Mouse (Mus musculus) urinary bladder, postnatal 4 days (tissue): ENCODE measurements around the gene Nyap2.

Source experiments
- DNase-seq, 2 experiments: peaks; one replicate each; pipeline ENCODE4 v3.0.0; 2021 to 2022; ENCODE audit warnings: low spot score in 2 of 2

Nyap2 gene

DNA sequence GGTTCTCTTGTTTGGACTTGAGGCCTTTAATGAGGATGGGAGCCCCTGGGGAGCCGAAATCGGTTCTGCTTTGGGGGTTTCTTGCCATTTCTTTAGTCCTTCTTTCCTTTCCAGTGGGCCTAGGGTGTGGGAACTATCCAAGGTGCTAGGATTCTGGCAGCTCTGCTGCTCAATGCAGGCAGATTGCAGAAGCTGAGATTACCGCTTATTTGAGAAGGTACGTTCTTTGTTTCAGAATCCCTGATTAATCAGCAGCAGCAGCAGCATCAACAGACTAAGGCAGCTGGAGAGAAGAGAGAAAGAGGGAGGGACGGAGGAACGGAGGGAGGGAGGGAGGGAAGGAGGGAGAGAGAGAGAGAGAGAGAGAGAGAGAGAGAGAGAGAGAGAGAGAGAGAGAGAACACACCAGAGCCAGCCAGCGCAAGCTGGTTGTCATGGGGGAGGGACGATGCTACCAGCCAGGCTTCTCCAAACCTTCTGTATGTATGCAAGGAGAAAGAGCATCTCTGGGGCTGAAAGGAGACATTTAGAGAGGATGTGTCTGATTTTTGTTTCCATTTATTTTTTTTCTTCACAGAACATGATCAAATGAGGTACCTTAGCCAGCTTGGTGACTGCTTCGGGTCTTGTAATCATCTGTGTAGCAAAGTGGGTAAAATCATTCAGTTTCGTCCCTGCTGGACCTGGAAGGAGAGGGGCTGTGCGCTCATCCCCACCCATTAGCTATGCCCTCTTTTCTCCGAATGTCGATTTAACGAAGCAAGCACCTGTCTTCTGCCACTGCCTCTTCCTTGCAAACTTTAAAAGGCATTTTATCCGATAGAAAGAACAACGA, at the start of gene Nyap2:
TSS of gene Nyap2 (plus strand) at position 120 of the 834 bp plus-strand sequence.
- DNase-seq = no peak

- no peak for DNase-seq
Observed at GRCm38 (mm10) chr1:81042907-81043868, 33.6 kb upstream of the Nyap2 start.

DNA sequence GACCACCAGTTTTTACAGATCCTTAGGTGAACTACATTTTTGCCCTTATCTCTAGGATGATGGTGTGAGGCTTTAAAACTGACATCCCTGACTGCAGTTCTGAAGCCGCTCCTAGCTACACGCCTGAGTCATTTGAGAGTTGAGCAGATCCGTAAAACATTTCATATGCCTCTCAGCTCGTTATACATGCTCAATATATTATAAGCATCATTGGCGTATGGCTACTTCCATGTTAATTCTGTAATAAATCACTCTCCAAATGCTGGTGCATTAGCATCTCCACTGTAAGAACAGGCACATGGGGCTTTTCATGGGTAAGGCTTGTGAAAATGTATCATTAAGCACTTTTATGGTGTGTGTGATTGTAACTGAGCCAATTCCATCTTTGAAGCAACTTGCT, 18.4 kb upstream of the Nyap2 start:
- DNase-seq = no peak

DNA sequence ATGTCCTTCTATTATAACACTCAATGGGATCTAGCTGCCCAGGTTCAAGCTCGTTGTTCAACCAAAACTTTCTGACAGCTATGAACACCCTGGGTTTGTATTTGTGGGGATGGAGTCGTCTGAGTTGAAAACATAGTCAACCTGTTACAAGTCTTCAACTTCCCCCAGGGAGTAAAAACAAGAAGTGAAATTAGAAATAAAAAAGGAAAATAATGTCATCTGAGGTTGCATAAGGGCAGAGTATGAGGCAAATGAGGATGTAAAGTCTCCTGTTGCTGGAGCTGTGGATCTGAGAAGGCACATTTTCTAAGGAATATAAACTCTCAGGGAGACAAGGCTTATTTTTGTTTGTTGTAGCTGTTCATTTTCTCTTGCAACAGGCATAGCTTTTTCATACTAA, 17.9 kb upstream of the Nyap2 start:
- no peak for DNase-seq

GRCm38 (mm10) chr1:81062811-81063210, 13.9 kb upstream of the Nyap2 start:
- no peak for DNase-seq

GRCm38 (mm10) chr1:81076259-81076658, 491 bp upstream of the Nyap2 start:
- DNase-seq = no peak

- no peak for DNase-seq
Observed at GRCm38 (mm10) chr1:81077665-81078314, 1.0 kb downstream of the Nyap2 start.

DNA sequence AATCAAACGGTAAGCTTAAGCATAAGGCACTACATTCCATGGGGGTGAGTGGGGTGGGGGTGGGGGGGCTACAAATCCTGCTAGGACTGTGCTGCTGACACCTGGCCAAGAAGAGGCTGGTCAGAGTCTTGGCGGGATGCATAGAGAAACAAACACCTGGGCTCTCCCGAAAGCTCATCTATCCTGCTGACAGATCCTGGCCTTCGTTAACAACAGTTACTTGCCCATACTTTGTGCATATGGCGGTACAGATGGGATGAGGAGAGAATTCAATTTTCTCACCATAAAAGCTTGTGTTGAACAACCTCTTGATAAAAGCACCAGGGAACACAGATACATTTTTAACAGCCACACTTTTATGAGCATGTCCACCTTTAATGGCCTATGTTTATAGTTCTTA, 10.7 kb downstream of the Nyap2 start:
- DNase-seq = no peak

DNA sequence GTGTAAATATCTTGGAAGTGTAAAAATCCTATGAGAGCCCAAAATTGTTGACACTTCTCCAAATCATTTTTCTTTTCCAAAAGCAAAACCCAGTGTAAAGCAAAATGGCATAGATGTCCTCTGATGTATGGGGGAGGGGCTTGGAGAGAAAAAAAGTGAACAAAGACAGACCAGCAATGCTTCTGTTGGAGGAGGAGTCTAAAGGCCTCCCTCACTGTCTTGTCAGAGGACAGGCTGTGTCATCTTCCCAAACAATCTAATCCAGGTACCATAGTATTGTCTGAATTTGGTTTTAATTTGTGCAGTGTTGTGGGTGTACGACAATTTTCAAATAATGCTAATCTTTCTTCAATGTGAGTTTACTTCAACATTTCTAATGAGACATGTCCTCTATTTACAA, 13.7 kb downstream of the Nyap2 start:
- no peak for DNase-seq

- no peak for DNase-seq
Observed at GRCm38 (mm10) chr1:81090979-81091378, 14.2 kb downstream of the Nyap2 start.

DNA sequence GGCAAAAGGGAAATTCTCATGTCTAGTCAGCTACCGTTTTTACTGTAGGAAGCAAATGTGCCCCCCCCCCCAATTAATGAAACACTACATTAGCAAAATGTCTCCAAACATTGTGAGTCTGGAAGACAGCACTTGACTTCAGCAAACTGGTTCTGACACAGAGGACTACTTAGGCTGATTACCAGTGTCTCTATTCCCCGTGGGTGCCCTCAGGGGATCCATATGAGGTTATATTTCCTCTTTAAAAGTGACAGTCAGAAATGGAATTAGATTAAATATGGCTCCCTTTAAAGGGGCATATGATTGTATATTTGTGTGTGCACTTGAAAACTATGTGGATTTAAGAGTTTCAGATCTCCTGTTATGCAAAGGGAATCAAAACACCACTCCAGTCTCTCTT, 15.3 kb downstream of the Nyap2 start:
- no peak for DNase-seq

DNA sequence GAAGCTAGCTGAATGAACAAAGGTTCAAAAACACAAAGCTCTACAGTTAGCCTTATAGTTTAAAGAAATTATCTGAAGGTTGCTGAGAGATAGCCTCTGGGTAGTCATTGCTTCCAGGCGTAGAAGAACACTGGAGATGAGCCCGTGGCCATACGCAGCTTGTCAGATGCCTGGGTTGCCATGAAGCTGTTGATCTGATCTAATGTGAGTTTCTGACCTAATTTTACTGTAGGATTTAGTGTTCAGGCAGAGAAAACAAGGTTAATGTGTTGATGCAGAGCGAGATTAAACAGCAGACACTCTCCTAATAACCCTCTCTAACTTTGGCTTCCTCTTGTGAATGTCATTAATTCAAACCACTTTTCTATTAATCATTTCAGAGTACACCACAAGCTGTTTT, 16.1 kb downstream of the Nyap2 start:
- DNase-seq = no peak

GRCm38 (mm10) chr1:81098950-81099349, 22.2 kb downstream of the Nyap2 start:
- DNase-seq = no peak

- DNase-seq = no peak
Observed at GRCm38 (mm10) chr1:81101749-81102148, 25.0 kb downstream of the Nyap2 start.

- DNase-seq = no peak
Observed at GRCm38 (mm10) chr1:81119732-81120131, 43.0 kb downstream of the Nyap2 start.

- DNase-seq = no peak
Observed at GRCm38 (mm10) chr1:81132007-81132712, 55.4 kb downstream of the Nyap2 start.

DNA sequence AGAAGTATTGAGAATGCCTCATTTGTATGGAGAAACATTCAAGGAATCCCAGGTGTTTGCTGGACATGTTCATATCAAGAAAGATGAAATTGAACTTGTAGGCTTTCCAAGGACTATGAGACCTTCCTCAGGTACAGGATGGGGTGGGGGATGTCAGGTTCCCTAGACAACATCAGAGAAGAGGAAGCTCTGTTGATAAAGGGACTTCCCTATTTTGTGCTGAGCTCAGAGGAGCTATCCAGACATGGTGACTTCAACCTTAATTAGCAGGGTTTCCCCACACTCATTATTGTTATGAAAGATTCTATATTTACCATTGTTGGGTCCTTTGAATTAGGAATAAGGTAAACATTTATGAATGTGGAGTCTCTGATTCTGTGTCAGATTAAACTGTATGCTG, 67.1 kb downstream of the Nyap2 start:
- no peak for DNase-seq

- DNase-seq = no peak
Observed at GRCm38 (mm10) chr1:81145576-81145975, 68.8 kb downstream of the Nyap2 start.

DNA sequence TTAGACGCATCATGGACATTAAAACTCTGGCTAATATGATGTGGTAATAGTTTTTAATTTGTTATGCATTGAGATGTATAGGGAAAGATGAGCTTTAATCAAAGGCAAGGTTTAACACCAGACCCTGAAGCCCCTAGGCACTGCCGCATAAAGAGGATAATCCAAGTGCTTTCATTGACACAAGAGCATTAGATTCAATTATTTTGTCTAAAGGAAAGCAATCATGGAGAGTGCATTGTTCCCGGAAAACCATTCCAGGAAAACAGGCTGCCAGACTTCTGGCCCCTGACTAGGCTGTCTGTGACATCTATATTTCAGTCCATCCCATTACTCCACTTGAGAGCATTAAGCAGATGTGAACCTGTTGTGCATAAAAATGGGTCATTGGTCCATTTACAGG, 92.5 kb downstream of the Nyap2 start:
- DNase-seq = no peak

DNA sequence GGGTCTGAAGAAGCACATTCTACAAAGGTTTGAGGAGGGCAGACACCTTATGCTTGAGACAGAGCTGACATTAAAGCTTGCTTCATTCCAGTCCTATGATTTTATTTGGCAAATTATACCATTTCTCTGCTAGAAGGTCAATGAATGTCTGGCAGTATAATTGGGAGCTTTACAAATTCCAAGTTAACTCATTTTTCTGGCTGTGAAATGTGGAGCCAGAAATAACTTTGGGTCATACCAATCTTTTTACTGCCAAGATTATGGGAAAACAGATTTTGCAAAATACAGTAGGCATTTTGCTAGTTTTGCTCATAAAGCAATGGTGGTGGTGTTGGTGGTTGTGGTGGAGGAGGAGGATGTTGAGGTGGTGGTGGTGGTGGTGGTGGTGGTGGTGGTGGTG, 96.0 kb downstream of the Nyap2 start:
- DNase-seq = no peak

GRCm38 (mm10) chr1:81173303-81173702, 96.6 kb downstream of the Nyap2 start:
- no peak for DNase-seq

DNA sequence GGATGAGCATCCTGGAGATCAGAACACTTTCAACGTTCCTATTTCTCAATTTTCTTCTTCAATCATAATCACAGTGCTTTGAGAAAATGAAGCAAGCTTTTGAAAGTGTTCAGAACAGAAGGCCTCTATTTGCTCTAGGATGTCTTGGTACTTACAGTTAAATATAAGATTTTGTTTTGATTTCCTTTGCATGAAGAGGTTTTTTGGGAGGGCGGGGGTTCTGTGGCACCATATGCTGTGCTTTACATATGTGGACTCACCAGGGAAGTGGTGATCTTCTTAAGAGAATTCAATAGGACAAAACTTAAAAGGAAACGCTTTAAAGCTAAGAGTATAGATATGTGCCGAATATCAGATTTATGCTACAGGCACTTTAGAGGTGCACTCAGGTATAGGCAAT, 103.0 kb downstream of the Nyap2 start:
- no peak for DNase-seq
